Mouse (Mus musculus): ENCODE data around the gene Prkn. TPM values are rescaled to one million over a fixed set of nuclear protein-coding genes. Genes with fewer than 3 reads are reported as not detected.

Gene Prkn
- total RNA-seq, 2 experiments from 2014 or later, result 12.8 to 12.9 TPM

DNA sequence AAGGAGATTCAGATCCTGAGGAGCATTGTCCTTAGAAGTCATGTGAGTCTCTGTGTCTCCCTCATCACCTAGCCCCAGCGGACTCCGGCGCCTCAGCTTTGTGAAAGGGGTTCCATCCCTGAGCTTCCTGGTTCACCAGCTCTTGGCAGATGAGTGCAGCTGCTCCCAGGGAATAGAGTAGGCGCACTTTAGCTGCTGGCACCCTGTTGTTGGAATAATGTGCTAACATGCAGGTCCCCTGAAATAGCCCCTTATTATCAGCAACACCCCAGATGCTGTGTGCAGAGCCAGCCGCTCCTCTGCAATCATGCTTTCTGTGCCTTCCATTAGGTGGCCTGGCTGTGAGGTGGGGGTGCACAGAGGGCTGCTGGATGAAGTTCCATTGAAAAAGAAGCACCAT, 767.7 kb downstream of the Prkn start:
- intact Hi-C loops (cut with DNase I; ENCODE audit: low total_unique reads), result no loop called here
- DNase-seq, result no peak

DNA sequence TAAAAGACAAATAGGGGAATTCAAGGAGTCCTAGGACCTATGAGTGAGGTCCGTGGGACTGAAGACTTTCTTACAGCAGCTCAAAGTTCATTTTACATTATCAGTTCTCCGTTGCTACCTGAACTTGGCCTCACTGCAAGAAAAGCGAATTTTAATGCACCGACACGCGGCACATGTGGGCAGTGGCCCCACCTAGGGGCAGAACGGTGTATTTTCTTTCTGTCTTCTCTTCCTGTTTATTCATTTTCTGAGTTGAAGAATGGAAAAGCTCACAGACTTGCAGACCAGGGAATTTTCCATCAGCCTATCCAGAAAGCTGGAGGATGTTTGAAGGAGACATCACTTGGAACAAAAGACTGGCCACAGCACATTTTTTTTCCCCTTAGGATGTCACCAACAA, 771.3 kb downstream of the Prkn start:
- intact Hi-C loops (cut with DNase I; ENCODE audit: low total_unique reads), result no loop called here
- peak; percentile 44 for DNase-seq

DNA sequence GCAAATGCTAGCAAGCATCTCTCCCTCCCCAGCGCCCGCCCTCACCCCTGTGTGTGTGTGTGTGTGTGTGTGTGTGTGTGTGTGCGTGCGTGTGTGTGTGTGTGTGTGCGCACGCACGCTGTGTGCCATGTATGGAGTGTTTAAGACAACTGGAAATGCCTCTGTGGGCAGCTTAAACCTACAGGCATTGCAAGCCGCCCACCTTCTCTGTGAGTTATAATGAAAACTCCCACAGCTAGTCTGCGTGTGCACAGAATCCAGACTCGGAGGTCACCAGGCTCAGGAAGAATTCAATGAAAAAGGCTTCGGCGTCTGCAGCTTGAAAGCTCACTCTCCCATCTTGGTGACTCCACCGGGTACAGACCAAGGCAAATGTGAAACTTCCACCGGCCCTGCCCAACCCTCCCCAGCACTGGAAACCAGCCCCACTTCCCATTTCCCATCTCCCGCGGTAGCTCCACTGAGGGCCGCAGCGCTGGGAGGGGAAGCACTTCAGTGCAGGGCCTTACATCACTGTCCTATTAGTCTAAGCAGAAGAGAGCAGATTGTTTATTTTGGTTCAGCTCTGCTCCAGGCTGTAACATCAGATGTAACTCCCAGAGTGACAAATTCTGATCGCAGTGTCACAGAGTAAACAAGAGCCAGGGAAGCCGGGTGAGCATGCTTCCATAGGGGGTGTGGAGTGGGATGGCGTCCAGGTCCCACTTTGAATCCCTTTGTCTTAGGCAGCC, 772.8 kb downstream of the Prkn start:
- intact Hi-C loops (cut with DNase I; ENCODE audit: low total_unique reads), result no loop called here
- no peak for DNase-seq

DNA sequence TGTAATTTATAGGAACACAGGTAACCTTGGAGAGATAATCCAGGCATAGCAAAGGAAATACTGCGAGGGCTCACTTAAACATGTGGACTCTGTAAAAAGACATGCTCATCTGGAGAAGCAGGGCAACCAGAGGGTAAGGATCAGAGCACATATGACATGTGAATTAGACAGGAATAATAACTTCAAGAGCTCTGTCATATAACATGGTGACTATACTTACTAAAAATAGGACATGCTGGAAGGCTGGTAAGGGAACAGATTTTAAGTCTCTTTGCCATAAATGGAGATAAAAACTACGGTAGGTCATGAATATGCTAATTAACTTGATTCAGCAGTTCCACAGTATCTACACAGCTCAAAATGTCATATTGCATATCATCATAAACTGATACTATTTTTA, 777.4 kb downstream of the Prkn start:
- DNase-seq, result no peak
- intact Hi-C loops (cut with DNase I; ENCODE audit: low total_unique reads), result no loop called here

DNA sequence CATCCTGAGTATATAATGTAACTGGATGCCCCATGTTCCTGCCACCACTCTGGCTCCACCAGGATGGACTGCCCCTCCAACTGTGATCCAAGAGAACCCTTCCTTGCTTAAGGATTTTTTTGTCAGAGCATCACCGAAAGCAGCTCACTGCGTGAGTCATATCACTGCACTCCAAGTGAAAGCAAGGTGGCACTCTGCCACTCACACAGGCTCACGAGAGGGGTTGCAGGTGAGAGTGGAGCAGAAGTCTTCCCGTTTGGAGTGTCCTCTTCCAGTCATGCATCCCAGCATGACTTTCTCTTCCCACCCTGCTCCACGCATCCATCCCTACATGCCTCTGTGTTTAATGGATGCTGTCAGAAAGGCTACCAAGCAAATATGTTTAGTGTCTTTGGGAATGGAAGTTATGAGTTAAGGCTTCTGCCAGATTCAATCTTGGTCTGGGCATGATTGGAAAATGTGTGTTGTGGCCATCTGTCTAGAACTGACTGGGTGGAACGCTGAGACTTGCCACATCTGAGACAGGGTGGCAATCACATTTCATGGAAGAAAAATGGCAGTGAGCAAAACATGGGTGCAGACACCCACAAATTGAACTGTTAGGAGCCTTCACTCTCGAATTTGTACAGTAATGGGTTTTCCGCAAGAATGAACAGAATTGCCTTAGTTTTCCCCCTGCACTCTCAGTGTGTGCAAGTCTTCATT, 778.9 kb downstream of the Prkn start:
- DNase-seq, result no peak
- intact Hi-C loops (cut with DNase I; ENCODE audit: low total_unique reads), result no loop called here

DNA sequence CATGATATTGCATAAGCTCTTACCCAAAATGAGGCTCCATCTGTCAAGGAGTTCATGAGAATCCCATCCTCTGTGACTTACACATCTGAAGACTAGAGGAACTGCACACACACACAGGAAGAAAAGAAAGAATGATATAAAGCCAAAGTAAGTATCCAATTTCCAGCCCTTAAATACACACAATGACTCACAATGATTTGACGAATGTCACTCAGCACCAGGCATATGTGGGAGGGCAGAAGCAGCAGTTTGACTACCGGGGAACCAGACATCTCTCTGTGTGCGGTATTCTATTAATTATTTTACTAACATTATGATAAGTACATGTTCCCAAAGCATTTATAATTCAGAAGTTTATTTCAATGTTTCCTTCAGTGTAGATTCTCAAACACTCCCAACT, 780.6 kb downstream of the Prkn start:
- DNase-seq, result no peak
- intact Hi-C loops (cut with DNase I; ENCODE audit: low total_unique reads), result no loop called here

DNA sequence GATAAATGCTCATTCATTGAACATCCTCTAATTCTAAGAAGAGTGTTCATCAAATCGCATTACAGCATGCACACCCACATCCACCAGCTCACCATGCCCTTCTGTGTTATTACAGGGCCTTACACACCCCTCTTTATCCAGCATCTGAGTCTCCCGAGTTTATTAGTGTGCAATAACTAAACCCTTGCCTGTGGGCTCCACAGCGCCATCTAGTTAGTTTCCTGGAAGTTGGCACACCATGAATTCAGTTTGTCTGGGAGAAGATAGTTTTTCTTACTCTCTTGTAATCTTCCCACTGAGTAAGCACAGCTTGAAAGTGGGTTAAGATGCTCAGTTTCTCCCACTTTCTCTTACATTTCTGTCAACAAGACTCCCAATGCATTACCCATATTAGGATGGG, 781.3 kb downstream of the Prkn start:
- intact Hi-C loops (cut with DNase I; ENCODE audit: low total_unique reads), result no loop called here
- DNase-seq, result no peak

DNA sequence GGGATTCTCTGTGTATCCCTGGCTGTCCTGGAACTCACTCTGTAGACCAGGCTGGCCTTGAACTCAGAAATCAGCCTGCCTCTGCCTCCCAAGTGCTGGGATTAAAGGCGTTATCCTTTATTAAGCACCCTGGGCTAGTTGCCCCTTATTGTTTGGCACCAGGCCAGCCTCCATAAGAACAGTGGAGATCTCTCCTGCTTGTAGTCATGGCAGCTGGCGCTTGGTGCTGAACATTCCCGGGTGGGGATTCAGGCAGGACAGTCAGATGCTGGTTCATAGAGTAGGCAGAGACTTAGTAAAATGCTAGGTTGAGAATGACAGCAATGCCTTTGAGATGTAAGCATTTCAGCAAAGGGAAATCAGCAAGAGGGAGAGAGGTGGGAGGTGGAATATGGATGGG, 786.1 kb downstream of the Prkn start:
- DNase-seq, result no peak
- intact Hi-C loops (cut with DNase I; ENCODE audit: low total_unique reads), result no loop called here

DNA sequence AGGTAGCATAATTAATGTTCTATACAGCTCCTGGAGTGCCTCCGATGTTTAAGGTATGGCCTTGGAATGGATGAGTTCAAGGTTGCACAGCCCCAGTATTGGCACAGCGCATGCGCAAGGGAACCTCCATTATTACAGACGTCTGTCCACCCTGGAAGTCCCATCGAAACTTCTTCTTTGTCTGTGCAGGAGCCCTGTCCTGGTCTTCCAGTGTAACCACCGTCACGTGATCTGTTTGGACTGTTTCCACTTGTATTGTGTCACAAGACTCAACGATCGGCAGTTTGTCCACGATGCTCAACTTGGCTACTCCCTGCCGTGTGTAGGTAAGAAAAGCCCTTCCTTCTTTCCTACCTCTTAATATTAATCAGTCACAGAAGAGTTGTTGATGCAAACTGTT, 794.9 kb downstream of the Prkn start:
- DNase-seq, result no peak
- intact Hi-C loops (cut with DNase I; ENCODE audit: low total_unique reads), result no loop called here

DNA sequence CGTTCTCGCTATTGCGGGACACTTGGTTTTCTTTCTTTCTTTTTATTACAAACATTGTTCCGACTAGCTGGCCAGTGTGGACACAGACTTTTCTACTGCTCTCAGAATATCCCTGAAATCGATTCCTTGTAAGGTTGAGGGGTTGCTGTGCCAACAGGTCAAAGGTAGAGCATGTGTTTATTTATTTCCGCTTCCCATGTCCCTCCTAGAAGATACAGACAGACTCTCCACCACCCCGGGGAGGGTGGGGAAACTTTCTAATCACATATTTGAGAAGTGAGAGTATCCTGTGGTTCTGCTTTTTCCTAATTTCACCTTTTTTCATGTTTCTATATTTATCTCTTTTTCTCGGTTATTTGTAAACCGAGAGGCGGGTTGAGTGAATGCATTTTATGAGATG, 797.5 kb downstream of the Prkn start:
- intact Hi-C loops (cut with DNase I; ENCODE audit: low total_unique reads), result no loop called here
- DNase-seq, result no peak

DNA sequence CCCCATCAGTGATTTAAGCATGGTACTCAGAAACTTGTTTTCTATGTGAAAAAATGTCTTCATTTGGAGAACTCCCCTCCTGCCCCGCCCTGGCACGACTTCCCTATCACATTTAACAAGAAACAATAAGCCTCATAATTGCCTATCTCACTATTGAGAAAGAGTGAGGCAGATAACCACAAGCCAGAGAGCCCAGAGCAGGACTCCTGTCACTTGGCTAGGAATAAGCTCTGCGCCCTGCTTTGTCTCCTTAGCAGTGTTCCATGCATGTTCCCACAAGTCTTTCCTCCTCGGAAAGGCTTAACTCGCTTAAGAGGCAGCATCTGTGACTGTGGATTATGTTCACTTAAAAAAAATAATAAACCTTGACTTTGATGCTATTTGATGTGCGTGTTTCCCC, 798.3 kb downstream of the Prkn start:
- intact Hi-C loops (cut with DNase I; ENCODE audit: low total_unique reads), result no loop called here

DNA sequence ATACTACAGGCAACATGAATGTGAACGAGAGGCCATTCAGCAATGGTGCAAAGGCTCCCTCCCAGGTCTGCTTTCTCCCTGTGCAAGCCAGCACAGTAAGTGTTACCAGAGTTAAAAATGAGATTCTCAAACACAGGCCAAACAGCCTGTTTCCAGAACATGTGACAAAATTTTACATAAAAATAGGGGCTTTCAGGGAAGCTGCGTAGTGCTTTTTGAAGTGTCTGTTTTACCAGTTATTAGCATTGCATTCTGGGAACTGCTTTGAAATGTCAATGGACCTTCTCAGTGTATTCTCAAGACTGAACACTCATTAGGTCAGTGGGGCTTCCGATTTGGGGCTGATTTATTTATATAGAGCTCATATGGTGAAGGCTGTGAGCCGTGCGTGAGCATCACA, 799.6 kb downstream of the Prkn start:
- no peak for DNase-seq

More for the DNA sequence above, 798.3 kb downstream of the Prkn start:
- no peak for DNase-seq

DNA sequence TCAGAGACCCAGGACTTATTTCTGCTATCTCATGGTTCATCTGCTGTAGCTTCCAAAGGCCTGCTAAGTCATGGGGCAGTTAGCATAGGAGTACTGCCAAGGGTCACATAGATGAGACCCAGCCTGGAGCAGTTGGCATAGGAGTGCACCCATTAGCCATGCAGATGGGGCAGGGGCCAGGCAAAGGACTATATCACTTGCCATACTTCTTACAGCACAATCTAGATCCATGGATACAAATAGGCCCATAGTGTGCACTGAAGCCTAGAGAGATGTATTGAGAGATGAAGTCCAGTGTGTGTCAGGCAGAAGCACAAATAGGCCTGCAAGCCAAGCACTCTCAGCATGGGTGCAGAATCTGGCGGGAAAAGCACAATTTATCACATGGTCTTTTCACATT, 802.1 kb downstream of the Prkn start:
- intact Hi-C loops (cut with DNase I; ENCODE audit: low total_unique reads), result no loop called here
- no peak for DNase-seq

More for the DNA sequence above, 799.6 kb downstream of the Prkn start:
- intact Hi-C loops (cut with DNase I; ENCODE audit: low total_unique reads), result no loop called here

DNA sequence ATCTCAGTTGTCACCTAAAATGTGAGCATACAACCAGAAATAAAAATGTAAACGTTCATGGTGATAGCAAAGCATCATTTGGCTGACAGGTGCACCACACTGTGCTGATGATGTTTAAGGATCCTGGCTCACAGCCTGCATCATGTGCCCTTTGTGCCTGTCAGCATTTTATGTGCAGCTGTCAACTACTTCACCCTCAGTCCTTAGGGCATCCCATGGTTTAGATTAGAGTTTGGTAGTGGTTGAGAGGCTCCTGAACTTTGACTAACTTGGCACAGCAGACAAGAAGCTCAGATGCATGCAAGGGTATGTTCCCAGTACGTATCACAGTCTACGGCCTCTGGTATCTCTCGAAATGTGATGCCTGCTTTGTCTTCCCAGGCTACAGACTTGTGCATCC, 803.8 kb downstream of the Prkn start:
- DNase-seq, result no peak
- intact Hi-C loops (cut with DNase I; ENCODE audit: low total_unique reads), result no loop called here

DNA sequence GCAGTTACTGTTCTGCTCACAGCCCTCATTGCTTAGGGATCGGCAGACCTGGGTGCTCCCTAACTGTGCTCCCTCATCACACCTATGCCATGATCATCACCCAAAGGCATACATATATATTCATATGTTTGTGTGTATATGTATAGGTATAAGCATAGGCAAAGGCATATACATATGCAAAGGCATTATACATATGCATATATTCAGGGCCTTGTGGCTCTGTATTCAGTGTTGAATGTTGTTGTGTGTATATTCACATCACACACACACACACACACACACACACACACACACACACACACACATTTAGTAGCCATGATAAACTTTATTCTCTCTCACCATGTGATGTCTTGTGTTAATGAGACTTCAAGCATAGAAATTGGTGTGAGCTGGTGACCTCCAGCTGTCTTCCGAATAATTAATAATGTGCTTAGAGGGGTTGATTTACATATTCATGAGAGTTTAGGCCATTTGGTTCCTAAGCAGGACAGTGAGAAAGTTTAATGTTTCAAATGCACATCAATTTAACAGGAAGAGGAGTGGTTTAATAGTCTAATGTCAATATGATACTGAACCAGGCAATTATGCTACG, 804.8 kb downstream of the Prkn start:
- no peak for DNase-seq
- intact Hi-C loops (cut with DNase I; ENCODE audit: low total_unique reads), result no loop called here

DNA sequence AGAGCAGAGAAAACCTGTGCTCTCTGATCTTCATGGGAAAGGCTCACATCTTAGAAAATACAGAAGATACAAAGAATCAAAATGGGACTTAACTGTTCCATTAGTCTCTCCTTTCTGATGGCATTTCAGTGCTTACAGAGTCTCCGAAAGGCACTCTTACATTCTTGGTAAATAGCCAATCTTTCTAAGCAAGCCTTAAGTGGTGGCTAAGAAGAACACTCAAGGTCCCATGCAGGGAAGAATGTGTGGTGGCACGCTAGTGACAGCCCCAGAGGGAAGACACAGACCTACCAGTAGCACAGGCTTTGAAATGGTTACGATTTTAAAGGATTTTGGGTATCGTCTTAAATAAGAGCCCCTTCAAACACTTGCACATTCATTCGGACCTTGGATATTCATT, 816.2 kb downstream of the Prkn start:
- DNase-seq, result no peak
- intact Hi-C loops (cut with DNase I; ENCODE audit: low total_unique reads), result no loop called here

DNA sequence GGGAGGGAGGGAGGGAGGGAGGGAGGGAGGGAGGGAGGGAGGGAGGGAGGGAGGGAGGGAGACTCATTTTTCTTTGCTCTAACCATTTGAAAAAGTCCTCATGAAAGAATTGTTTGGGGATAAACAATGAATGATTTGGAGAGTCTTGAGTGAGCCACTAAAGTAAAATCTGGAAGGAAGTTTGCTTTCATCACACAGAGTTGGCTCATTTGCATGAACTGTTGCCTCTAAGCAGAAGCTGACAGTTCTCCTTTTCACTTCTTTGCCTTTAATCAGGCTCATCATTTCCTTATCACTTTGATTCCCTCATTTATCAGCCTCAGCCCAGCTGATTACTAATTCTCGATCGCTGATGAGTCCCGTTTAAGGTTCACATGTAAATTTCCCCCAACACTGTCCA, 816.7 kb downstream of the Prkn start:
- intact Hi-C loops (cut with DNase I; ENCODE audit: low total_unique reads), result no loop called here

DNA sequence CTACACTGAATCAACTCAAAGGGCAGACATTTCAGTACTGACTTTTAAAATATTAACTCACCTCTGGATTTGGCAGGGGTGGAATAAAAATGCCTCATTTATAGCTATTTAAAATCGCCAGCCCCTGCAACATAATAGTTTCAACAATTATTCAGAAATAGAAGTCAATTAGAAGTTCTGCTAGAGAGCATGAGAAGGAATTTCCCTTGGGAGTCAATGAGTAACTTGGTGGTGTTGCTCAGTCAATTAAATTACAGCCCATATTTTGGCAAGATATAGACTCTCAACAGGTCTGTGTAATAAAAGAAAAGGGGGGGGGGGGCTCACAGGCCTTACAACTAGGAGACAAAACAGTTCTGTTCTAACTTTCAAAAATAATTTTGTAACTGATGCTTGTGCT, 821.7 kb downstream of the Prkn start:
- intact Hi-C loops (cut with DNase I; ENCODE audit: low total_unique reads), result no loop called here
- no peak for DNase-seq

More for the DNA sequence above, 816.7 kb downstream of the Prkn start:
- no peak for DNase-seq

DNA sequence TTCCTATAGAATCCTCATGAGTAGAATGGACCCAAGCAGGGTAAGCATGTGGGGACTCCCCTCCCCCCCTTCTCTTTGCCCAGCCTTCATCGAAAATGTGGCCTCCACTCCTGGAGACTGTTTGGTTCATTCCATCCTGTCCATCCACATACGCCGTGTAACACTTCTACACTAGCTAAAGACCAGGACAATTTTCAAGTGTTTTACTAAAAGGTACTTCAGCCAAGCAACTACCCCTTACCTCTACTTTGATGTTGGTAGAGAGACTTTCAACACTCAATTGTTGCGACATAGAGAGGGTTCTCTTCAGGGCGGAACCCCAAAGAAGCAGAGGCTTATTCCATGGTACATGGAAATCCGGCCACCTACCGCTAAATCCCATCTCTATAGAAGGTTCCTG, 823.3 kb downstream of the Prkn start:
- intact Hi-C loops (cut with DNase I; ENCODE audit: low total_unique reads), result no loop called here
- DNase-seq, result no peak

DNA sequence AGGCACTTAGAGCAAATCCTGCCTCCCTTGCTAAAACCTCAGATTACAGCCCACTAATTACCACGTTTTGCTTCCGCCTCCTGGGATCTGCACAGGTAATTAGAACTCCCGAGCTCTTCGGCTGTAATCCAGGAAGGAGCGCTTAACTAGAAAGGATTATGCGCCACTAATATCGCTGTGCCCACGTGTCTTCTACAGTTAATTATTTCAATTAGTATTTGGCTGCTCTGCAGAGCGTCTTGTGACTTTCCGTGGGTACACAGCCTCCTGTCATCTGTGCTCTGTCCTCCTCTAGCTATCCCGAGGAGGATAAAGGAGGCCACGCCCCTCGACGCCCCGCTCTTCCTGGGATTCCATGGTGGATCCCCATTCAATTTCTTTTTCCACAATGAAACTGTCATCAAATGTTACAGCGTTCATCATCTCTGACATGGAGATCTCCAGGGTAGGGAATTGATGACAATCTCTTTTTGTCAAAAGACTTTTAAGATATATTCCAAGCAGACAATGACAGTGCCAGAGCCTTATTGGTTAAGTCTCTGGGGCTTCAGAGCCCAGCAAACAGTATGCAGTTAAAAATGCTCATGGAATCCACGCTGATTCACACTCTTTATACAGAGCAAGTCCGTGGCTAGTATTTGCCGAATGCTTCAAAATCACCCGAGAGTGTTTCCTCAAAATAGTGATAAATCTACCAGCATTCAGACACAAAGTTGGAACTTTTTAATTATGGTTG, 824.6 kb downstream of the Prkn start:
- intact Hi-C loops (cut with DNase I; ENCODE audit: low total_unique reads), result no loop called here

More for the DNA sequence above, 824.6 kb downstream of the Prkn start:
- DNase-seq, result no peak

Data from gastrocnemius, postnatal 14 days (tissue).